In the genomic region with DNA sequence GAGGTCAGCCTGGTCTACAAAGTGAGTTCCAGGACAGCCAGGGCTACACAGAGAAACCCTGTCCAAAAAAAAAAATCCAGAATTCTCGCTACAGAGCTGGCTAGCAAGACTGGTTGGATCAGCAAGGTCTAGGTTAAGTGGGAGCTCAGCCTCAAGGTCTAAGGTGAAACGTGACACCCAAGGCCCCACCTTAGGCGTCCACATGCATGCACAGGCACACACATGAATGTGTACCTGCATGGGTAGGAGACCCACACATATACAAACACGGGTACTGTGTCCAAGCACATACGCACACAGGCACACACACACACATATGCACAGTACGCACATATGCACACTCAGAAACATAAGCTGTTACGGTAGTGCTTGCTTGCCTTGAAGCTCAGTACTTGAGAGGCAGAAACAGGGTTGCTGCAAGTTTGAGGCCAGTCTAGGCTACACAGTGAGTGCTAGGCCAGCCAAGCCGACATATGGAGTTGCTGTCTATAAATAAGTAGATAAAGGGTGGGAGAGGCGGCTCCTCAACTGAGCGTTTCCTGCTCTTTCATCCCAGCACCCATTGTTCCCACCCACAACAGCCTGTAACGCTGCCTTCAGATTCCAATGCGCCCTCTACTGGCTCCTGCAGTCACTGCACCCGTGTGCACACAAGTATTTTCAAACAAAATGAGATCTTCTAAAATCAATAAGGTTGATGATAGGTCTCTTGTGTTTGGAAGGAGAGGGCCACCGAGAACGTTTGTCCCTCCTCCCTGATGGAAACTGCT, we compare ENCODE assay signal across 10 mouse cellular contexts. TPM values are rescaled to one million over a fixed set of nuclear protein-coding genes. Genes with fewer than 3 reads are reported as not detected.
DNase-seq lines count a peak whose midpoint lies in the region; ATAC-seq and TF ChIP-seq lines count a peak whose summit lies in the region.
"Had no signal": no experiment of that assay in that cellular context is flagged by ENCODE, and none has a peak within 500 bp of the region (broad histone marks: within the 10 kb centered on the region; RNA-seq: fewer than 3 reads in every experiment).

No protein-coding gene starts in this region.

- H3K27me3 ChIP-seq in heart, embryonic 11.5 days (ENCODE audit: control insufficient read depth, insufficient read depth, low read length): no peaks in the 10 kb centered on the region
- H3K27me3 ChIP-seq in embryonic facial prominence, embryonic 10.5 days (replicated peaks; ENCODE audit: low read depth, poor library complexity, severe bottlenecking): no peaks in the 10 kb centered on the region
- H3K27me3 ChIP-seq: neural tube, embryonic 12.5 days had no signal

- H3K4me1 ChIP-seq in heart, embryonic 11.5 days (ENCODE audit: control insufficient read depth, insufficient read depth, low read length): peaks cover 3% of the 10 kb centered on the region
- H3K4me1 ChIP-seq in embryonic facial prominence, embryonic 10.5 days: peaks cover 24% of the 10 kb centered on the region

- 44% methylated on average over 15 of the region's 15 CpGs for WGBS in heart, embryonic 11.5 days (ENCODE audit: insufficient replicate concordance)
- WGBS in embryonic facial prominence, embryonic 10.5 days: 49% methylated on average over 15 of the region's 15 CpGs

- no peak overlapping the region for H3K4me3 ChIP-seq in heart, embryonic 11.5 days (ENCODE audit: low read depth, low read length)
- H3K4me3 ChIP-seq in embryonic facial prominence, embryonic 10.5 days: no peak overlapping the region
- H3K4me3 ChIP-seq in layer of hippocampus, adult 2 months: no peak overlapping the region
- H3K4me3 ChIP-seq: neural tube, embryonic 12.5 days had no signal

- H3K9me3 ChIP-seq in heart, embryonic 11.5 days (replicated peaks; ENCODE audit: control insufficient read depth, low read length): no peaks in the 10 kb centered on the region
- H3K9me3 ChIP-seq in embryonic facial prominence, embryonic 10.5 days: no peaks in the 10 kb centered on the region
- H3K9me3 ChIP-seq: neural tube, embryonic 12.5 days had no signal

- TF ChIP-seq CTCF in layer of hippocampus, adult 2 months (conservative IDR thresholded peaks at IDR 0.05): peak; percentile 92

- H3K9ac ChIP-seq in heart, embryonic 11.5 days (ENCODE audit: low read depth, low read length): no peak overlapping the region
- H3K9ac ChIP-seq: neural tube, embryonic 12.5 days had no signal

- no peak for ATAC-seq in heart, embryonic 11.5 days (replicated peaks; ENCODE audit: insufficient number of reproducible peaks, low FRiP score, low TSS enrichment)
- ATAC-seq in monocyte, adult 5-6 weeks (replicated peaks; ENCODE audit: insufficient number of reproducible peaks, low FRiP score, low TSS enrichment, poor library complexity, severe bottlenecking): peak; percentile 37; the same call in 1 of the 2 replicates

- H3K36me3 ChIP-seq in heart, embryonic 11.5 days (ENCODE audit: control insufficient read depth, insufficient read depth, low read length): no peaks in the 10 kb centered on the region
- no peaks in the 10 kb centered on the region for H3K36me3 ChIP-seq in embryonic facial prominence, embryonic 10.5 days (replicated peaks)
- H3K36me3 ChIP-seq: neural tube, embryonic 12.5 days had no signal

- H3K4me2 ChIP-seq in heart, embryonic 11.5 days: no peak overlapping the region
- H3K4me2 ChIP-seq: neural tube, embryonic 12.5 days had no signal

- DNase-seq in heart, adult 18-20 months: peak; percentile 60 to 77
- DNase-seq in A20 (ENCODE audit: low read depth, low spot score) (peak; percentile 64), MN1 (ENCODE audit: low spot score) (peak; percentile 54)
- DNase-seq in embryonic facial prominence, embryonic 10.5 days (ENCODE audit: low spot score): peak; percentile 61
- DNase-seq in layer of hippocampus, adult 2 months (ENCODE audit: low spot score in 2 of 2): peak; percentile 40 to 62
- DNase-seq in Muller cell, postnatal 12 days (ENCODE audit: inconsistent ontology term): no peak

- H3K27ac ChIP-seq in heart, embryonic 11.5 days (ENCODE audit: low read depth, low read length): no peak overlapping the region
- H3K27ac ChIP-seq in embryonic facial prominence, embryonic 10.5 days (replicated peaks): no peak overlapping the region
- H3K27ac ChIP-seq in layer of hippocampus, adult 2 months: peak overlapping the region; percentile 28; the same call in 1 of the 2 replicates
- H3K27ac ChIP-seq: neural tube, embryonic 12.5 days had no signal

RNA-seq across cellular contexts. Expression of a gene that starts 11.9 kb away (rescaled TPM):
- total RNA-seq in heart, adult 18-20 months (2021): under 1 TPM in 1 of 2 experiments, not detected in 1; 0.08 TPM
- 0.06 TPM in 1 of 2 replicates, not detected in the other for polyA plus RNA-seq in heart, embryonic 11.5 days (2014; fragmentation: Nextera tagmentation; extraction: Ambion mirVana)
- 0.10 and 0.17 TPM in 2 replicates for polyA plus RNA-seq in embryonic facial prominence, embryonic 10.5 days (2016; fragmentation: Nextera tagmentation; extraction: Ambion mirVana)
- 1 to 10 TPM; 4.0 to 4.1 TPM for total RNA-seq in layer of hippocampus, adult 2 months (2021)
- total RNA-seq in monocyte, adult 5-6 weeks (2017): 0.38 to 0.78 TPM in 2 of 3 replicates, not detected in the other

RNA-seq across cellular contexts. Expression of a gene that starts 16.6 kb away (rescaled TPM):
- total RNA-seq in heart, adult 18-20 months (2021): not detected
- polyA plus RNA-seq in heart, embryonic 11.5 days (2014; fragmentation: Nextera tagmentation; extraction: Ambion mirVana): 0.21 TPM in 1 of 2 replicates, not detected in the other
- polyA plus RNA-seq in embryonic facial prominence, embryonic 10.5 days (2016; fragmentation: Nextera tagmentation; extraction: Ambion mirVana): 0.20 TPM in 1 of 2 replicates, not detected in the other
- not detected for total RNA-seq in layer of hippocampus, adult 2 months (2021)
- not detected in 3 replicates for total RNA-seq in monocyte, adult 5-6 weeks (2017)
- polyA plus RNA-seq: frontal cortex, adult 2 months; neural tube, embryonic 12.5 days had no signal

RNA-seq across cellular contexts. Expression of a gene that starts 24.7 kb away (rescaled TPM):
- total RNA-seq in heart, adult 18-20 months (2021): 10 to 100 TPM; 40.9 to 52.6 TPM
- 60.0 and 69.6 TPM in 2 replicates for polyA plus RNA-seq in heart, embryonic 11.5 days (2014; fragmentation: Nextera tagmentation; extraction: Ambion mirVana)
- 125 and 126 TPM in 2 replicates for polyA plus RNA-seq in embryonic facial prominence, embryonic 10.5 days (2016; fragmentation: Nextera tagmentation; extraction: Ambion mirVana)
- total RNA-seq in layer of hippocampus, adult 2 months (2021): 10 to 100 TPM; 58.7 to 64.4 TPM
- total RNA-seq in monocyte, adult 5-6 weeks (2017): 67.0 to 103 TPM (median 95.1 TPM) in 3 replicates
